Mouse (Mus musculus) liver, adult 2 months (tissue): Measurements from ENCODE around the gene Agtpbp1.

Source experiments
- CTCF ChIP-seq: fragments of 200-500 bp; IDR thresholded peaks from 2 replicates; pipeline ENCODE4 v1.5.1; 2011; ENCODE audit warnings: low read depth, low read length, control low read depth
- POLR2A ChIP-seq: fragments of 200-500 bp; IDR thresholded peaks from 2 replicates; pipeline ENCODE4 v1.6.1; 2011; ENCODE audit warnings: low read length, control low read depth; ENCODE audit not compliant: insufficient read depth; ENCODE audit errors: extremely low read depth

GRCm38 (mm10) chr13:59468181-59468802 lies 116.7 kb downstream of the Agtpbp1 start:
- TF ChIP-seq POLR2A (no peak), CTCF (no peak)
